Mouse (Mus musculus) E14TG2a.4 (cell line): ENCODE measurements around the gene Rhno1.

Experiments
- CTCF ChIP-seq: conservative IDR thresholded peaks from 2 replicates; pipeline ENCODE4 v1.5.1; 2014; ENCODE audit warnings: low read length
- POU5F1 ChIP-seq: IDR thresholded peaks from 2 replicates; pipeline ENCODE4 v1.6.1; 2014; ENCODE audit warnings: low read length, borderline replicate concordance

GRCm38 (mm10) chr6:128338876-128339275 lies 23.8 kb downstream of the Rhno1 start:
- TF ChIP-seq CTCF (no peak), POU5F1 (no peak)
